Comparison of ENCODE assay signal across 8 mouse cellular contexts in the genomic region with DNA sequence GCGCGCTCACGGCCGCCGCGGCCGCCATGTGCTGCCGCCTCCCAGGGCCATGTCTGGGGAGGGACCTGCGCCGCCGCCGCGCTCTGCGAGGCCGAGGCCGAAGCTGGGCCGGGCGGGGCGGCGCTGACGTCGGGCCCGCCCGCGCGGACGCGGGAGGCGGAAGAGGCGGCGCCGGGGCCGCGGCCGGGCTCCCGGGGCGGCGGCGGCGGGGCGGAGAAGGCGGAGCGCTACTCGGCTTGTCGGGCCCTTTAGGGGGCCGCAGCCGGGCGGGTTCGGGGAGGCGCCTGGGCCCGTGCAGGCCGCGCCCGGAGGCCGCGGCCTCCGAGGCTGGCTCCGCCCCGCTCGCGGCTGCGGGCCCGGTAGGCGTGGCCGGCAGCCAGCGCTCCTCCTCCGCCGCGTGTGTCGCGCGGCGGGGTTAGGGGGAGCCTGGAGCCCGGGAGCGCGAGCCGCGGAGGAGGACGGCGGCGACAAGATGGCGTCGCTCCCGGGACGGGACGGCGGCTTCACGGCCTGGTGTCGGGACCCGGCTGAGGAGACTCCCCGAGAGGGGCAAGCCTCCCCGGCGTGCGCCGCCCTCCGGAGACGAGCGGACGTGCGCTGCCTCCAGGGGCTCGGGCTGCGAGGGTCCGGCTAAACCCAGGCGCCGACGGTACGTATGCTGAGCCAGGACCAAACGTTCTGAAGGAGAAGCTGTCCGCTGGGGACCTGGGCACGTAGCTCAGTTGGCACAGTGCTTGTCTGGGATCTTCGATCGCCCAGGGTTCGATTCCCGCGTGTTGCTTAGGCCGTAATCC. TPM values are rescaled to one million over a fixed set of nuclear protein-coding genes. Genes with fewer than 3 reads are reported as not detected.
DNase-seq lines count a peak whose midpoint lies in the region; ATAC-seq lines count a peak whose summit lies in the region.

A gene (minus strand): TSS at position 62 of the 794 bp plus-strand sequence.

- H3K4me2 ChIP-seq in forebrain, embryonic 11.5 days (ENCODE audit: low read depth, low read length, severe bottlenecking): peak within 1 kb of the TSS; percentile 96
- peak within 1 kb of the TSS; percentile 87 for H3K4me2 ChIP-seq in heart, embryonic 15.5 days
- peak within 1 kb of the TSS; percentile 94 for H3K4me2 ChIP-seq in liver, embryonic 12.5 days

- no peaks in the 10 kb centered on the region for H3K36me3 ChIP-seq in forebrain, embryonic 11.5 days (ENCODE audit: control insufficient read depth, insufficient read depth, low read length)
- no peaks in the 10 kb centered on the region; the same call in 1 of the 2 replicates for H3K36me3 ChIP-seq in heart, embryonic 15.5 days
- peaks cover 16% of the 10 kb centered on the region for H3K36me3 ChIP-seq in liver, embryonic 12.5 days
- no peaks in the 10 kb centered on the region for H3K36me3 ChIP-seq in splenic B cell, adult 2 months (ENCODE audit: control insufficient read depth, insufficient read depth, low read length, poor library complexity, severe bottlenecking)

- under 1% methylated on average over 76 of the region's 116 CpGs for WGBS in forebrain, embryonic 11.5 days
- WGBS in heart, embryonic 15.5 days: under 1% methylated on average over 107 of the region's 116 CpGs
- WGBS in liver, embryonic 12.5 days (ENCODE audit: insufficient replicate concordance): under 1% methylated on average over 56 of the region's 116 CpGs

- peak; percentile 67 to 75 for DNase-seq in CD8-positive naive resting alpha-beta T cell, adult 2 months (ENCODE audit: low read depth in 2 of 2, low spot score in 2 of 2)
- DNase-seq in c-Kit-negative CD71-positive TER-119-positive erythroid progenitor cells, embryonic 14.5 days (ENCODE audit: low read depth, low spot score): peak; percentile 81
- peak; percentile 90 for DNase-seq in forebrain, embryonic 11.5 days (ENCODE audit: low spot score)
- peak; percentile 92 for DNase-seq in kidney, postnatal 14 days
- peak; percentile 86 for DNase-seq in naive thymus-derived CD4-positive, alpha-beta T cell, adult 2 months (ENCODE audit: low read depth)
- peak; percentile 82 for DNase-seq in splenic B cell, adult 2 months (ENCODE audit: low read depth, low spot score)

- peaks cover 12% of the 10 kb centered on the region for H3K4me1 ChIP-seq in forebrain, embryonic 11.5 days (replicated peaks; ENCODE audit: control insufficient read depth, insufficient read depth, low read length)
- H3K4me1 ChIP-seq in heart, embryonic 15.5 days (replicated peaks): peaks cover 34% of the 10 kb centered on the region
- peaks cover 62% of the 10 kb centered on the region for H3K4me1 ChIP-seq in liver, embryonic 12.5 days

- peak within 1 kb of the TSS; percentile 89 for H3K4me3 ChIP-seq in forebrain, embryonic 11.5 days (ENCODE audit: low read depth, low read length)
- peak within 1 kb of the TSS; percentile 88 for H3K4me3 ChIP-seq in heart, embryonic 15.5 days
- peak within 1 kb of the TSS; percentile 97 for H3K4me3 ChIP-seq in liver, embryonic 12.5 days

- peak within 1 kb of the TSS; percentile 95 for H3K9ac ChIP-seq in forebrain, embryonic 11.5 days (ENCODE audit: low read length)
- peak within 1 kb of the TSS; percentile 93 for H3K9ac ChIP-seq in heart, embryonic 15.5 days
- H3K9ac ChIP-seq in liver, embryonic 12.5 days: peak within 1 kb of the TSS; percentile 99

- H3K27ac ChIP-seq in forebrain, embryonic 11.5 days (ENCODE audit: low read depth, low read length): peak within 1 kb of the TSS; percentile 97
- H3K27ac ChIP-seq in heart, embryonic 15.5 days: peak within 1 kb of the TSS; percentile 99
- H3K27ac ChIP-seq in liver, embryonic 12.5 days: peak within 1 kb of the TSS; percentile 97

- no peaks in the 10 kb centered on the region for H3K27me3 ChIP-seq in forebrain, embryonic 11.5 days (ENCODE audit: control insufficient read depth, insufficient read depth, low read length)
- no peaks in the 10 kb centered on the region for H3K27me3 ChIP-seq in heart, embryonic 15.5 days
- H3K27me3 ChIP-seq in liver, embryonic 12.5 days (replicated peaks): no peaks in the 10 kb centered on the region
- H3K27me3 ChIP-seq in splenic B cell, adult 2 months (ENCODE audit: control insufficient read depth, insufficient read depth, low read length, poor library complexity, severe bottlenecking): no peaks in the 10 kb centered on the region

- peak; percentile 93 for ATAC-seq in forebrain, embryonic 11.5 days (replicated peaks; ENCODE audit: low FRiP score)
- ATAC-seq in heart, embryonic 15.5 days (replicated peaks; ENCODE audit: insufficient number of reproducible peaks, insufficient read depth, low FRiP score, low read depth): peak; percentile 89
- ATAC-seq in liver, embryonic 12.5 days: peak; percentile 92

- H3K9me3 ChIP-seq in forebrain, embryonic 11.5 days (ENCODE audit: control insufficient read depth, low read length): no peaks in the 10 kb centered on the region
- H3K9me3 ChIP-seq in heart, embryonic 15.5 days (replicated peaks): no peaks in the 10 kb centered on the region
- no peaks in the 10 kb centered on the region for H3K9me3 ChIP-seq in liver, embryonic 12.5 days (replicated peaks)

RNA-seq across cellular contexts. Expression of the gene that starts here (rescaled TPM):
- 20.4 and 22.5 TPM in 2 replicates for polyA plus RNA-seq in forebrain, embryonic 11.5 days (2014; fragmentation: Nextera tagmentation; extraction: Ambion mirVana)
- 16.9 and 18.1 TPM in 2 replicates for polyA plus RNA-seq in heart, embryonic 15.5 days (2015; fragmentation: Nextera tagmentation; extraction: Ambion mirVana)
- 19.5 and 20.1 TPM in 2 replicates for polyA plus RNA-seq in liver, embryonic 12.5 days (2016; fragmentation: Nextera tagmentation; extraction: Ambion mirVana)

Comparison
In these comparisons a context has a peak if more than half of its experiments do, and no peak if none do; other contexts are left out.
1. Peak in every context shown above with its lines: DNase-seq, ATAC-seq, H3K4me3 ChIP-seq and H3K27ac ChIP-seq.